Mouse (Mus musculus) left cerebral cortex, adult 2 months (tissue): ENCODE measurements around the gene Smc5. TPM values are rescaled to one million over a fixed set of nuclear protein-coding genes. Genes with fewer than 3 reads are reported as not detected.

ENCODE experiments used
- DNase-seq, 2 experiments: peaks; one replicate each; pipeline ENCODE4 v3.0.0; 2021 to 2022; ENCODE audit warnings: low spot score in 2 of 2, mixed read lengths in 1 of 2; ENCODE audit errors: extremely low spot score in 1 of 2
- H3K27ac ChIP-seq: fragments of 200-600 bp; 2 replicates; pipeline ENCODE4 v1.8.1; 2022
- H3K4me3 ChIP-seq: fragments of 200-600 bp; 2 replicates; pipeline ENCODE4 v1.8.1; 2022
- CTCF ChIP-seq: fragments of 200-600 bp; IDR thresholded peaks from 2 replicates; pipeline ENCODE4 v1.8.1; 2022; ENCODE audit warnings: antibody characterized with exemption, mild to moderate bottlenecking, moderate library complexity
- intact Hi-C: fragments of 180-260 bp; cut with DNase I; formaldehyde crosslinking; loops from one replicate; pipeline ENCODE4 v1.15.1; 2025
- total RNA-seq, 2 experiments: library from RNA; stranded (reverse); gene quantifications; 2 replicates each; pipeline ENCODE4 v1.2.3; 2021

Smc5 gene
- total RNA-seq, 2 experiments from 2014 or later = 37.1 to 40.0 TPM

DNA sequence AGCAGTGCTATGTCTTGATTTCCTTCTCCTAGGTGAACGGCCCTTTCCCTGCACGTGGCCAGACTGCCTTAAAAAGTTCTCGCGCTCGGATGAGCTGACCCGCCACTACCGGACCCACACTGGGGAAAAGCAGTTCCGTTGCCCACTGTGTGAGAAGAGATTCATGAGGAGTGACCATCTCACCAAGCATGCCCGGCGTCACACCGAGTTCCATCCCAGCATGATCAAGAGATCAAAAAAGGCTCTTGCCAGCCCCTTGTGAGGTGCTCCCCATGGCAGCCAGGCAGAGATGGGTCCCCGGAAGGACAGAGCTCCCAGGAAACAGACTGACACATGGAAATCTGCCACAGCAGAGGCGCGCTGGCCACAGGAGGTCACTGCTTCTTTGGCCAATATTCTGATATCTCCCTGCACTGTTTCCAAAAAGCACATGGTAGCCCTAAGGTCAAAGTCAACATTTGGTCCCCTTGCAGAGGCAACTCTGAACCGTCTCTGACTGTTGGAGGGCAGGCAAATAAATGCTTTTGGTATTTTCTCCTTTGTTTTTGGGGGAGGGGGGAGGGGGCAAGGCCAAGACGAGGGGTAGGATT is 109.0 kb downstream of the Smc5 start:
- H3K27ac ChIP-seq = no peak overlapping the region
- no peak for DNase-seq
- intact Hi-C loops = loop anchor here (5.0 kb wide), 1 partner anchor 48 kb away; no protein-coding TSS in a partner anchor
- H3K4me3 ChIP-seq = no peak overlapping the region
- TF ChIP-seq CTCF = no peak

DNA sequence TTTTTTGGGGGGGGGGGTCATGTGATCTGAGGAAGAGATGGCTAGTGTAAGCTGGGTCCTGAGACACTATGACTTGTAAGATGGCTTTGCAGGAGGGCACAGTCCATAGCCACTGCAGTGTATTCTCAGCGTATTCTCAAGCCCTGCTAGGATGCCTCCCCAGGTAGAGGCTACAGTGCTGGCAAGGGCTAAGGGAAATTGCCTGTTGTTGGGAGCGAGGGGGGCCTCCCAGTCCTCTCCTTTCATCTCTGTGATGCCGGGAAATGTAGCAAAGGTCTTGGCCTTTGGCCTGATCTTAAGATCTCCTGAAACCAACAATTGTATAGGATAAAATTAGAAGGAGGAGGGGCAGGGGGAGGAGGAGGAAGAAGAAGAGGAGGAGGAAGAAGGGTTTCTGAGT is 110.3 kb downstream of the Smc5 start:
- no peak for DNase-seq
- intact Hi-C loops = no loop called here
- no peak for TF ChIP-seq CTCF
- peak overlapping the region; percentile 76 for H3K27ac ChIP-seq
- H3K4me3 ChIP-seq = no peak overlapping the region

DNA sequence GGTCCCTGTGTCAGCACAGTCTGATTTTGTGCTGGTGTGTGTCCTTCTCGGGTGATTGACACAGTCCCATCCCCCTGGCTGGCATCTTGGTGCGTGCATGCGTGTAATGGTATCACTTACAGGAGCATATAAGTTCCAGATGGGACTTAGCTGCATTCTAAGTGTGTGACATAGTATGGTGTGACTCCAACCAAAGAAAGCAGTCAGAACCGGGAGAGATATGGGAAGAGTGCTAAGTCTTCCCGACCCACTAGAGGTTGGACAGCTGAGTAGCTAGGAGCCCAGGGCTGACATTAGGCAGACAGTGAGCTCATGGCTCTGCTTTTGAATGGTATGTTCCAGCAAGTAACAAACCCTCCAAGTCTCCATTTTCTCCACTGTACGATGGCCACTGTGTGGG is 110.8 kb downstream of the Smc5 start:
- no peak overlapping the region for H3K4me3 ChIP-seq
- no peak; the same call in 1 of the 2 replicates for TF ChIP-seq CTCF
- no peak for DNase-seq
- H3K27ac ChIP-seq = peak overlapping the region; percentile 76
- intact Hi-C loops = no loop called here

DNA sequence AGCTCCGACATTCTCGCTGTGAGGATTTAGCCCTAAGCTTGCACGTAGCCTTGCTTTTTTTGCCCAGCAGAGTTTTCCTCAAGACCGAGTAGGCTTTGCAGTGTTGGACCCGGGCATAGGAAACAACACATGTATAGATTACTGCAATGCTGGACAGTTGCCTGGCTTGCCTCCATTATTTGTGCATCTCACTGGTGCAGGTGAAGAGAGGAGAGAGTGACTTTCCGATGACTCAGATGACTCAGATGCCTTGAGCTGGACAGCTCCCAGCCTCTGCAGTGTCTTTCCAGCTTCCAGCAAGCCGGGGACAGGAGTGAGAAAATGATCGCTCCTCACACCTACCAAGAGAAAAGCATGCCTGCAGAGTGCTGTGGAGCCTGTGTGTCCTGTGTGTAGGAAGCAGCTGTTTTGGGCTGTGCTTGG is 111.3 kb downstream of the Smc5 start:
- TF ChIP-seq CTCF = no peak
- H3K27ac ChIP-seq = peak overlapping the region; percentile 76
- intact Hi-C loops = no loop called here
- peak in 1 of 2 experiments; percentile 53 for DNase-seq
- H3K4me3 ChIP-seq = no peak overlapping the region

DNA sequence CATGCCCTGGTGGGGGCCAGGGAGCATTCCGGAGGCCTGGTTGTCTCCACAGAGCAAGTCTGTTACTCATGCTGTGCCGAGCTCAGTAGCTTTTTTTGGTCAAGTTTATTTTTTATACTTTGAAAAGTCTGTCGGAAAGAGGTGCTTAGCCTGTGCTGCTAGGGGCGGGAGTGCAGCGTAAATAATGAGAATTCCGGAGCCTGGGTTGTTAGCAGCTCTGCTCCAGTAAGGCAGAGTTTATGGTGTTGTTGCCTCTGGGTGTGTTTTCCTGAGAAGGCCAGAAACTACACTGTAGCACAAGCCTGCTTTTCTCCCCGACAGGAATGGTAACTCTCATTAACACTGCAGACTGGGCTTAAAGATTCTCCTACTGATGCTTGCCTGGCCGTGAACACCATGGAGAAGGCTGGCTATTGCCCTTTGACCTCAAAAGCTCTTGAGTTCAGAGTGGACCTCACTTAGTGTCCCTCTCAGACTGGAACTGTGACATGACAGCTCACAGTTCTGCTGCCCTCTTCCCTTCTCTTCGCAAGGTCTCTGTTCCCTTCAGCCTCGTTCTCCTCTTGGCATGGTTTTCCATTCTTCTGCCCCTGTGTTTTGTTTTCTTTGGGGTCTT is 113.8 kb downstream of the Smc5 start:
- intact Hi-C loops = no loop called here
- H3K27ac ChIP-seq = peak overlapping the region; percentile 60
- DNase-seq = no peak
- H3K4me3 ChIP-seq = no peak overlapping the region; the same call in 1 of the 2 replicates
- no peak for TF ChIP-seq CTCF

Other genes starting within 250 kb of the Smc5 start
- gene Klf9, start 132.7 kb downstream of the Smc5 start, total RNA-seq = 100 to 1,000 TPM; 200 to 205 TPM
- 1 to 10 TPM; 1.2 to 1.4 TPM for gene Mamdc2, start 174.5 kb upstream of the Smc5 start, total RNA-seq